Mouse (Mus musculus) lung, adult 2 months (tissue): ENCODE results near the gene Ccdc115.

Experiments used
- CTCF ChIP-seq: fragments of 200-500 bp; IDR thresholded peaks from 2 replicates; pipeline ENCODE4 v1.5.1; 2011; ENCODE audit warnings: mild to moderate bottlenecking, low read length, control low read depth; ENCODE audit not compliant: insufficient read depth
- POLR2A ChIP-seq: fragments of 200-500 bp; IDR thresholded peaks from 2 replicates; pipeline ENCODE4 v1.6.1; 2011; ENCODE audit warnings: low read depth, mild to moderate bottlenecking, control low read depth, low read length, borderline replicate concordance; ENCODE audit errors: extremely low read depth

DNA sequence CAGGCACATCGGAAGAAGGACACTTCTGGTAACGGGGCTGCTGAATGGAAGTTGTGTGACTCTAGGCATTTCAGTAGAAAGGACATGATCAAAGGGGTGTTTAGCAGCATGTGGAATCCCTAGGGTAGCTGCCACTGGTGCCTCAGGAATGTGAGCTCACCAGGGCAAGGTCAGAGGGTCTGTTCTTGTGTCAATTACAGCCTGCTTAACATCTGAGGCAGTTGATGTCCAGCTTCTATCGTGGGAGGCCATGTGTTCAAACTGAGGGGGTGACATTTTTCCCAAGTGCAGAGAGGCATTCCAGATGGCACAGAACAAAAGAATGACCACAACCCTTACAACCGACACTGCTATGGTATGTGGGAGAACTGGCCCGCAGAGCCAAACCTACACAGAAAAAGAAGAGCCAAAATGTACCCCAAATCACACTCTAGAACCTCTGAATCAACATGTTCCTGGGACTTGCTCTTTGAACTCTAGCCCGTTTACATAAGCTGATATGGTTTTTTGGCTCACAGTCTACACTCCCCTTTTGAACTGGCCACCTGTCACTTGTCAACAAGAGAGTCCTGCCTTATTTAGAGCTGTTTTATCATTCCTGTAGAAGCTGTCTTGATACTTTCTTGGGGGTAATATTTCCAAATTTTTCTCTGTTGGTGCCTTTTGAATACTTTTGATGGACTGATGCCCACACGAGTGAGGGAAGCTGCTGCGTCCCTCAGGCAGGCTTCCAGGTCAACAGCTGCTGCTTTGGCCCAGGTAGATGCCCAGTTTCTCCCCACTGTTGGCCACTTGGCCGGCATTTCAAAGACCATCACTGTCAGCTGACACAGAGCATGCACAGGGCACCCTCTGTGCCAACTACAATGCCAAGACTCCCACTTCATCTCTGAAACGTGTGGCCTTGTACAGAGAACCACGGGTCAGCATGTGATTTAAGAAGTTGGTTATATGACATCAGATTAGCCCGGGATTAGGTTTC is 51.8 kb downstream of the Ccdc115 start:
- TF ChIP-seq CTCF, result no peak
- TF ChIP-seq POLR2A, result no peak
